Mouse (Mus musculus): ENCODE data around the gene Caprin1. TPM values are rescaled to one million over a fixed set of nuclear protein-coding genes. Genes with fewer than 3 reads are reported as not detected.
A peak's percentile ranks its signal among the peaks of the same experiment; 100 is the strongest.

Caprin1 gene
- polyA plus RNA-seq, 1 experiment from 2014 or later: 110 TPM

DNA sequence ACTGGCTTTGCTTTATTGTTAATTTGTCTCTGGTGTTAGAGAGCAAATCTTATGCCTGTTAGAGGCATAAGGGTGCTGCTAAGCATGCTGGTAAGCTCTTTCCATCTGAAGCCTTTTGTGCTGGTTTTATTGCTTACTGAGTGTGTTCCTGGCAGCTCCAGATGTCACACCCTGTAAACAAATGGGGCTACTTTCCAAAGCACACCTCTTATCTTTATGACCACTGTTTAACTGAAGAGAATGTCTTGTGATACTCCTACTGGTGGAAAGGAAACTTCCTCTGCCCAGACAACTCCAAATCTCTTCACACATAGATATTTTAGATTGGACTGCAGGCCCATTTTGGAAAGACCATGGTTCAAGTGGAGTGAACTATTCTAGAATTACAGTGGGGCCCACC is 31.5 kb upstream of the Caprin1 start:
- Histone ChIP-seq H3K4me1 (replicated peaks) (no peaks in the 10 kb centered on the region), H3K27ac (replicated peaks) (no peak overlapping the region), H3K4me3 (replicated peaks) (no peak overlapping the region), H3K9me3 (replicated peaks) (no peaks in the 10 kb centered on the region), H3K9ac (no peak overlapping the region), H3K36me3 (replicated peaks) (no peaks in the 10 kb centered on the region), H3K4me2 (no peak overlapping the region), H3K27me3 (no peaks in the 10 kb centered on the region)
- no peak for ATAC-seq (ENCODE audit: insufficient read depth)

- Histone ChIP-seq H3K4me3 (replicated peaks) (no peak overlapping the region), H3K27ac (replicated peaks) (no peak overlapping the region), H3K4me2 (no peak overlapping the region), H3K4me1 (replicated peaks) (no peaks in the 10 kb centered on the region), H3K9me3 (replicated peaks) (no peaks in the 10 kb centered on the region), H3K9ac (no peak overlapping the region), H3K36me3 (replicated peaks) (no peaks in the 10 kb centered on the region), H3K27me3 (no peaks in the 10 kb centered on the region)
- no peak for ATAC-seq (ENCODE audit: insufficient read depth)
- 41% methylated on average over 4 of the region's 4 CpGs for WGBS (ENCODE audit: insufficient replicate concordance)
These were observed 27.5 kb upstream of the Caprin1 start for GRCm38 (mm10) chr2:103824916-103825315.

DNA sequence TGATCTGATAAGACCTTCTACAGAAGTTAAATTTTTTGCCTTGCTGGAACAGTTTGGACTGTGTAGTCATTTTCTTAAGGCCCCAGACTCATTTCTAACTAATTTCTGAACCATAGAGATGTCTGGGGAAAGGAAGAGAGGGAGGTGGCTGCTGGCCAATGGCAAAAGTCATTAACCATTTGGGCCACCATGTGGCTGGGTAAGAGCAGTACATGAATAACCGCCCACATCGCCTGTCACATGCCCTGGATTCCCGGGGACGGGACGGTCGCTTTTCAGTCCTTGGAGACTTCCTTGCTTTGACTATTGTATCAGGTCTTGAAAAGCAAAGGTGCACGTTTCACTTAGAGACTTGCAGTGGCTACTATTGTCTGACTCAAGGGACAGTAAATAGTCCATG is 25.1 kb upstream of the Caprin1 start:
- no peak for ATAC-seq (ENCODE audit: insufficient read depth)
- no peaks in the 10 kb centered on the region for H3K27me3 ChIP-seq
- H3K4me3 ChIP-seq (replicated peaks): no peak overlapping the region
- H3K9me3 ChIP-seq (replicated peaks): no peaks in the 10 kb centered on the region
- H3K36me3 ChIP-seq (replicated peaks): no peaks in the 10 kb centered on the region
- H3K4me2 ChIP-seq: no peak overlapping the region
- WGBS (ENCODE audit: insufficient replicate concordance): 63% methylated on average over 7 of the region's 7 CpGs
- no peak overlapping the region for H3K9ac ChIP-seq
- H3K27ac ChIP-seq (replicated peaks): no peak overlapping the region
- no peaks in the 10 kb centered on the region for H3K4me1 ChIP-seq (replicated peaks)

DNA sequence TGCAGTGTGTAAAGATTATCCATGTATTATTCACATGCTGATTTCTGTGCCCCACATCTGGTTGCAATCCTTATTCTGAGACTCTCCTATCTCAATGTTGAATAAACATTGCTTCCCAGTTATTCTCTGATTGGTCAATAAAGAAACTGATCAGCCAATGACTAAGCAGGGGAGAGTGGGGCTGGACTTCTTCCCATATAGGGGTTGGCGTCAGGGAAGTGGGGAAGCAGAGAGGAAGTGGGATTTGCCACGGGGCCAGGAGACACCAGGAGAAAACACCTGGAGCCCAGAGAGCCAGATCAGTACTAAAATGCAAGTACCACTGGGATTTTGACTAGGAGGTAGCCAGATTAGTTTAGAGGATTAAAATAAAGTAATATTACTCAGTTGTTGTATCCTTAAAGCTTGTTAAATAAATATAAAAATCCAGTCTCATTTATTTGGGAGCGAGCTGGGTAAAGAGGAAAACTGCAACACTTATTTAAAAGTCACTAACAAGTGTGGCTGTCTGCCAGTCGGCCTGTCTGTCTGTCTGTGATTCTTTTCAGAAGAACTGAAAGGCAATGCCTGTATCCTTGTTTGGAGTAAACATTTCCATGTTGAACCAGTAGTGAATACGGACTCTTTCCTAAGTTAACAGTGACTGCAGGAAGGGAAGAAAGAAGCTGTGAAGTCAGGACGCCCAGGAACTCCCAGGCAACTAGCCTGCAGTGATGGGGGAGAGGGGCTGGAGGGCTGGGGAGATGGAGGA is 19.9 kb upstream of the Caprin1 start:
- H3K9ac ChIP-seq: no peak overlapping the region
- H3K4me3 ChIP-seq (replicated peaks): no peak overlapping the region
- H3K27me3 ChIP-seq: no peaks in the 10 kb centered on the region
- no peaks in the 10 kb centered on the region for H3K9me3 ChIP-seq (replicated peaks)
- no peaks in the 10 kb centered on the region for H3K36me3 ChIP-seq (replicated peaks)
- no peaks in the 10 kb centered on the region for H3K4me1 ChIP-seq (replicated peaks)
- peak overlapping the region; percentile 21; the same call in 1 of the 2 replicates for H3K4me2 ChIP-seq
- WGBS (ENCODE audit: insufficient replicate concordance): 25% methylated on average over 6 of the region's 6 CpGs
- no peak overlapping the region for H3K27ac ChIP-seq (replicated peaks)
- ATAC-seq (ENCODE audit: insufficient read depth): peak; percentile 25; the same call in 1 of the 2 replicates

DNA sequence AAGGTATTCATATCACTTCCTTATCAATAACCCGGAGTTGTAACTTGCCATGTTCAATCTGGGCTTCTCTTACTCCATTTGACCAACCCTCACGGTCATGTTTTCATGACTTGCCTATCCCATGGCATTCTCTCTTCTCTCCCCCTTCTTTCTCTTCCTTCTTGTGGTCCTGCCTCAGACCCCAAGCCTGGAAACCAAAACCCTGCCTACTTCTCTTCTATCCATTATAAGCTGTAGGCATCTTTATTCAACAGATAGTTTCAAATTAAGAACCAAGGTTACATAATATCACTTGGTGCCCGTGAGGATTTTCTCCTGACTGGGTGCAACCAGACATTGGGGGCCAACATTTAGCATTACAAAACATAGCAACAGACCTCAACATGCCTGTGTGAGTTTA is 18.5 kb upstream of the Caprin1 start:
- Histone ChIP-seq H3K9ac (no peak overlapping the region), H3K9me3 (replicated peaks) (no peaks in the 10 kb centered on the region), H3K27me3 (no peaks in the 10 kb centered on the region), H3K4me1 (replicated peaks) (no peaks in the 10 kb centered on the region), H3K27ac (replicated peaks) (no peak overlapping the region), H3K36me3 (replicated peaks) (no peaks in the 10 kb centered on the region), H3K4me3 (replicated peaks) (no peak overlapping the region), H3K4me2 (no peak overlapping the region)
- no peak for ATAC-seq (ENCODE audit: insufficient read depth)
- 65% methylated on average over 3 of the region's 3 CpGs for WGBS (ENCODE audit: insufficient replicate concordance)

DNA sequence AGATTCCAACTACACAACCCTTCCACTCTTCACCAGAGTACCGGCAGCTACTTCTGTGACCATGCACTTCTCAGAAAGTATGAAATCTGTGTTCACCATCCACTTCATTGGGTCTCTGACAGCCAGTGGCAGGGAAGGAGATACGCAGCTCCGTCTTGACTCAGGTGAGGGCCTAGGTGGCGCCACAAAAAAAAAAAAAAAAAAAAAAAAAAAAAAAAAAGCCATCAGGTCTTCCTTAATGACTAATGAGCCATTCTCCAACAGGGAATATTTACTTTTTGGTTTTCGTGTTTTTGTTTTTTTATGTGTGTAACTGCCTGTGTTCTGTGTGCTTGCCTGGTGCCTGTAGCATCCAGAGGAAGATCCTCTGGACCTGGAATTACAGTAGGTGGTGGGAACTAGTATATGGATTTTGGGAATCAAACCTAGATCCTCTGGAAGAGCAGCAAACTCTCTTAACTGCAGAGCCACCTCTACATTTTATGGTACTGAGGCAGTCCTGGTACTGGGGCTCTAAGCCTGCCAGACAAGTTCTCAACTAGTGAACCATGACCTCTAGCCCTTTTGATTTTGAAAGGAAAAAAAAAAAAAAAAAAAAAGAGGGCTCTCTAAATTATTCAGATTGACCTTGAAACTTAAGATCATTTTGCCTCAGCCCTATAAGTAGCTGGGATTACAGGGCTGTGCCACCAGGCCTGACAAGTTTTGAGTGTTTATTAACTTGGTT is 14.2 kb upstream of the Caprin1 start:
- Histone ChIP-seq H3K27ac (replicated peaks) (no peak overlapping the region), H3K4me2 (no peak overlapping the region), H3K9ac (no peak overlapping the region), H3K36me3 (replicated peaks) (no peaks in the 10 kb centered on the region), H3K27me3 (no peaks in the 10 kb centered on the region), H3K9me3 (replicated peaks) (no peaks in the 10 kb centered on the region), H3K4me3 (replicated peaks) (no peak overlapping the region), H3K4me1 (replicated peaks) (no peaks in the 10 kb centered on the region; the same call in 1 of the 2 replicates)
- WGBS (ENCODE audit: insufficient replicate concordance): 48% methylated on average over 5 of the region's 5 CpGs
- no peak for ATAC-seq (ENCODE audit: insufficient read depth)

DNA sequence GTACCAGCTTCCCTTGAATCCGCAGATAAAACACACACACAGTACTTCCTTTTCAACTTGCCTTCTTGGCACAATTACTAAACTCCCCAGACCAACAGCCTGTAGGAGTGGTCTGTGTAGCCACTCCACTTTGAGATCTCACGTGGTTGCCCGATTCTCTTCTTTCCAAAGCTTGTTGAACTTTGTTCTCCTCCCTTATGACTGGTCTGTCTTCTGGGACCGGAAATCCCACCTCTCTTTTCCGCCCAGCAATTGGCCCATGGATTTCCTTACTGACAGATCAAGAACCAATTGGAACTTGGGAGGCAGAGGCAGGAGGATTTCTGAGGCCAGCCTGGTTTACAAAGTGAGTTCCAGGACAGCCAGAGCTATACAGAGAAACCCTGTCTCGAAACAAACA is 13.0 kb upstream of the Caprin1 start:
- ATAC-seq (ENCODE audit: insufficient read depth): no peak
- Histone ChIP-seq H3K4me1 (replicated peaks) (no peaks in the 10 kb centered on the region; the same call in 1 of the 2 replicates), H3K4me3 (replicated peaks) (no peak overlapping the region), H3K27me3 (no peaks in the 10 kb centered on the region), H3K4me2 (no peak overlapping the region), H3K9ac (no peak overlapping the region), H3K27ac (replicated peaks) (no peak overlapping the region), H3K9me3 (replicated peaks) (no peaks in the 10 kb centered on the region), H3K36me3 (replicated peaks) (no peaks in the 10 kb centered on the region)
- WGBS (ENCODE audit: insufficient replicate concordance): 63% methylated on average over 6 of the region's 6 CpGs

- no peak overlapping the region for H3K4me2 ChIP-seq
- no peak overlapping the region for H3K27ac ChIP-seq (replicated peaks)
- no peaks in the 10 kb centered on the region for H3K36me3 ChIP-seq (replicated peaks)
- no peak for ATAC-seq (ENCODE audit: insufficient read depth)
- no peak overlapping the region for H3K4me3 ChIP-seq (replicated peaks)
- no peaks in the 10 kb centered on the region for H3K27me3 ChIP-seq
- H3K9ac ChIP-seq: no peak overlapping the region
- no peaks in the 10 kb centered on the region for H3K9me3 ChIP-seq (replicated peaks)
- H3K4me1 ChIP-seq (replicated peaks): peaks cover 6% of the 10 kb centered on the region; the same call in 1 of the 2 replicates
These were observed 11.0 kb upstream of the Caprin1 start for GRCm38 (mm10) chr2:103808466-103808865.

- WGBS (ENCODE audit: insufficient replicate concordance): 60% methylated on average over 5 of the region's 5 CpGs
- Histone ChIP-seq H3K4me1 (replicated peaks) (peaks cover 7% of the 10 kb centered on the region), H3K9ac (no peak overlapping the region), H3K9me3 (replicated peaks) (no peaks in the 10 kb centered on the region), H3K4me3 (replicated peaks) (no peak overlapping the region), H3K27me3 (no peaks in the 10 kb centered on the region), H3K27ac (replicated peaks) (peak overlapping the region; percentile 46), H3K4me2 (no peak overlapping the region), H3K36me3 (replicated peaks) (no peaks in the 10 kb centered on the region)
- 0 out of 2 replicates have a peak, but pooled peaks have one; percentile 46 for ATAC-seq (ENCODE audit: insufficient read depth)
These were observed 6.5 kb upstream of the Caprin1 start for GRCm38 (mm10) chr2:103803770-103804530.

GRCm38 (mm10) chr2:103802422-103802821 is 5.0 kb upstream of the Caprin1 start:
- H3K9me3 ChIP-seq (replicated peaks): no peaks in the 10 kb centered on the region
- no peak for ATAC-seq (ENCODE audit: insufficient read depth)
- H3K4me3 ChIP-seq (replicated peaks): no peak overlapping the region
- no peaks in the 10 kb centered on the region for H3K27me3 ChIP-seq
- no peak overlapping the region for H3K27ac ChIP-seq (replicated peaks)
- no peaks in the 10 kb centered on the region for H3K36me3 ChIP-seq (replicated peaks)
- H3K9ac ChIP-seq: no peak overlapping the region
- H3K4me1 ChIP-seq (replicated peaks): peaks cover 20% of the 10 kb centered on the region
- 61% methylated on average over 1 of the region's 1 CpGs for WGBS (ENCODE audit: insufficient replicate concordance)
- no peak overlapping the region for H3K4me2 ChIP-seq

DNA sequence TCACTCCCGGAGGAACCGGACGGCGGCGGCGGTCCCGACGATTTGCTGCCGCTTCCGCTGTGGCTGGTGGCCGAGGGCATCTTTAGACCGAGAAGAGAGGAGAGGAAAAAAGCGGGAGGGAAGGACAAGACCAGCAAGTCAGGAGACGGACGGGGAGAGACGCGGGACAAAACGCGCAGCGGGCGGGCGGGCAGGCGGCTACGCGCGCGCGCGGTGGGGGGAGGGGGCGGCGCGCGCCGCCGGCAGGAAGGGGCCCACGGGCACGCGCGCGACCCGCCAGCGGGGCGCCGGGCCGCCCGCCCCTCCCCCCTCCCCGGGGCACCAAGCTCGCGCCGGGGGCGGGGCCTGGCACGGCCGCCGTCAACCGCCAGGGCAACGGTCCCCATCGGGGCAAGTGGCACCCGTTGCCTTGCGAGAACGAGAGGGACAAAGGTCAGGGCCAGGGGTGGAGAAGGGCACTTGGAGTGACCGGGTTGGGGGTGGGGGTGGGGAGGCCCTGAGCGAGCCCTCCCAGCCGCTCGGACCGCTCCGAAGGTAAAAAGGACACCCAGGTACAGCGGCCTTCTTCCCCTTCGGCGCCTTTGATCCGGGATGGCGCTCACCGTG is 485 bp downstream of the Caprin1 start:
- peak overlapping the region; percentile 84 for H3K4me2 ChIP-seq
- peaks cover 25% of the 10 kb centered on the region for H3K4me1 ChIP-seq (replicated peaks)
- H3K4me3 ChIP-seq (replicated peaks): peak overlapping the region; percentile 80
- ATAC-seq (ENCODE audit: insufficient read depth): peak; percentile 78
- peak overlapping the region; percentile 99 for H3K27ac ChIP-seq (replicated peaks)
- H3K27me3 ChIP-seq: no peaks in the 10 kb centered on the region
- H3K36me3 ChIP-seq (replicated peaks): peaks cover 20% of the 10 kb centered on the region
- no peaks in the 10 kb centered on the region for H3K9me3 ChIP-seq (replicated peaks)
- under 1% methylated on average over 67 of the region's 72 CpGs for WGBS (ENCODE audit: insufficient replicate concordance)
- H3K9ac ChIP-seq: peak overlapping the region; percentile 91
